Mouse (Mus musculus) heart, embryonic 16.5 days (tissue): Measurements from ENCODE around the gene Pak6. TPM values are rescaled to one million over a fixed set of nuclear protein-coding genes. Genes with fewer than 3 reads are reported as not detected.

Experiments
- ATAC-seq: fragments of 200-750 bp; cut with Nextera tagmentation; replicated peaks from 2 replicates; pipeline ENCODE4 v1.8.0; 2017; ENCODE audit warnings: moderate number of reproducible peaks; ENCODE audit not compliant: insufficient read depth, low FRiP score; ENCODE audit errors: extremely low read depth
- H3K27ac ChIP-seq: fragments of 300-500 bp; sonication (generic); 2 replicates; pipeline ENCODE4 v1.5.1; 2014; ENCODE audit warnings: mild to moderate bottlenecking, low read length, control low read depth, moderate library complexity
- H3K27me3 ChIP-seq: fragments of 300-500 bp; sonication (generic); 2 replicates; pipeline ENCODE4 v1.6.1; 2014; ENCODE audit warnings: low read length, mixed read lengths; ENCODE audit not compliant: control insufficient read depth, insufficient read depth
- H3K36me3 ChIP-seq: fragments of 300-500 bp; sonication (generic); 2 replicates; pipeline ENCODE4 v1.6.1; 2014; ENCODE audit not compliant: control insufficient read depth, insufficient read depth
- H3K4me1 ChIP-seq: fragments of 300-500 bp; sonication (generic); 2 replicates; pipeline ENCODE4 v1.6.1; 2014; ENCODE audit warnings: low read length, mixed read lengths; ENCODE audit not compliant: control insufficient read depth, insufficient read depth
- H3K4me2 ChIP-seq: fragments of 300-500 bp; sonication (generic); 2 replicates; pipeline ENCODE4 v1.6.1; 2014; ENCODE audit warnings: low read depth, mild to moderate bottlenecking, control low read depth, low read length
- H3K4me3 ChIP-seq: fragments of 300-500 bp; sonication (generic); 2 replicates; pipeline ENCODE4 v1.5.1; 2014; ENCODE audit warnings: mild to moderate bottlenecking, control low read depth, low read length
- H3K9ac ChIP-seq: fragments of 300-500 bp; sonication (generic); 2 replicates; pipeline ENCODE4 v1.6.1; 2014; ENCODE audit warnings: low read length, control low read depth
- H3K9me3 ChIP-seq: fragments of 300-500 bp; sonication (generic); replicated peaks from 2 replicates; pipeline ENCODE4 v1.6.1; 2016; ENCODE audit warnings: low read length; ENCODE audit not compliant: control insufficient read depth
- WGBS: fragments of 180-500 bp; shearing (Covaris S2); extraction: QIAGEN DNeasy Blood & Tissue Kit; methylation state at CpG from one replicate; pipeline ENCODE4 v1.1.7; 2014; 5-methylcytosine and 5-hydroxymethylcytosine counted together
- polyA plus RNA-seq: library from polyadenylated mRNA; unstranded; fragments of >200 nt; fragmentation: Nextera tagmentation; extraction: Ambion mirVana; gene quantifications from 2 replicates; pipeline ENCODE4 v1.2.1, GENCODE M21; 2015

Pak6 gene
- polyA plus RNA-seq, 1 experiment from 2014 or later: 9.8 TPM

GRCm38 (mm10) chr2:118659998-118660452 lies 3.1 kb upstream of the Pak6 start:
- peak overlapping the region; percentile 79 for H3K4me2 ChIP-seq
- H3K36me3 ChIP-seq: no peaks in the 10 kb centered on the region
- peak; percentile 52 for ATAC-seq
- H3K9ac ChIP-seq: peak overlapping the region; percentile 72
- whole genome bisulfite sequencing: 1% methylated on average over 4 of the region's 4 CpGs
- H3K9me3 ChIP-seq: no peaks in the 10 kb centered on the region
- peak overlapping the region; percentile 56 for H3K4me3 ChIP-seq
- H3K4me1 ChIP-seq: peaks cover 48% of the 10 kb centered on the region
- peak overlapping the region; percentile 78 for H3K27ac ChIP-seq
- no peaks in the 10 kb centered on the region; the same call in 1 of the 2 replicates for H3K27me3 ChIP-seq

- WGBS: 82% methylated on average over 9 of the region's 9 CpGs
- H3K36me3 ChIP-seq: no peaks in the 10 kb centered on the region
- no peak overlapping the region for H3K9ac ChIP-seq
- no peaks in the 10 kb centered on the region; the same call in 1 of the 2 replicates for H3K27me3 ChIP-seq
- no peaks in the 10 kb centered on the region for H3K9me3 ChIP-seq
- no peak overlapping the region for H3K27ac ChIP-seq
- ATAC-seq: no peak
- H3K4me3 ChIP-seq: no peak overlapping the region
- no peak overlapping the region for H3K4me2 ChIP-seq
- H3K4me1 ChIP-seq: peaks cover 59% of the 10 kb centered on the region
These were observed 1.2 kb upstream of the Pak6 start for GRCm38 (mm10) chr2:118661891-118662290.

GRCm38 (mm10) chr2:118663804-118664766 lies 982 bp downstream of the Pak6 start:
- Histone ChIP-seq H3K9me3 (no peaks in the 10 kb centered on the region), H3K4me1 (peaks cover 60% of the 10 kb centered on the region), H3K9ac (peak overlapping the region; percentile 76), H3K4me2 (peak overlapping the region; percentile 75), H3K27ac (peak overlapping the region; percentile 81), H3K27me3 (no peaks in the 10 kb centered on the region; the same call in 1 of the 2 replicates), H3K4me3 (peak overlapping the region; percentile 62), H3K36me3 (no peaks in the 10 kb centered on the region)
- WGBS: 41% methylated on average over 19 of the region's 19 CpGs
- ATAC-seq: peak; percentile 30; the same call in 1 of the 2 replicates

GRCm38 (mm10) chr2:118664975-118665516 lies 1.9 kb downstream of the Pak6 start:
- Histone ChIP-seq H3K9ac (peak overlapping the region; percentile 76), H3K4me1 (peaks cover 59% of the 10 kb centered on the region), H3K27ac (peak overlapping the region; percentile 30; the same call in 1 of the 2 replicates), H3K36me3 (no peaks in the 10 kb centered on the region), H3K27me3 (no peaks in the 10 kb centered on the region; the same call in 1 of the 2 replicates), H3K4me2 (peak overlapping the region; percentile 75; the same call in 1 of the 2 replicates), H3K9me3 (no peaks in the 10 kb centered on the region), H3K4me3 (0 out of 2 replicates have a peak overlapping the region, but pooled peaks have one; percentile 7)
- 56% methylated on average over 3 of the region's 3 CpGs for WGBS
- ATAC-seq: no peak

GRCm38 (mm10) chr2:118665616-118666015 lies 2.5 kb downstream of the Pak6 start:
- no peaks in the 10 kb centered on the region for H3K36me3 ChIP-seq
- no peak overlapping the region for H3K4me3 ChIP-seq
- H3K9me3 ChIP-seq: no peaks in the 10 kb centered on the region
- peak overlapping the region; percentile 75; the same call in 1 of the 2 replicates for H3K4me2 ChIP-seq
- no peaks in the 10 kb centered on the region; the same call in 1 of the 2 replicates for H3K27me3 ChIP-seq
- no peak overlapping the region for H3K9ac ChIP-seq
- no peak for ATAC-seq
- H3K4me1 ChIP-seq: peaks cover 57% of the 10 kb centered on the region
- no peak overlapping the region for H3K27ac ChIP-seq
- 76% methylated on average over 4 of the region's 4 CpGs for WGBS

- H3K4me2 ChIP-seq: no peak overlapping the region
- H3K27me3 ChIP-seq: no peaks in the 10 kb centered on the region; the same call in 1 of the 2 replicates
- H3K4me1 ChIP-seq: peaks cover 58% of the 10 kb centered on the region
- no peaks in the 10 kb centered on the region for H3K9me3 ChIP-seq
- no peak overlapping the region for H3K9ac ChIP-seq
- no peak overlapping the region for H3K4me3 ChIP-seq
- H3K27ac ChIP-seq: peak overlapping the region; percentile 74
- WGBS: 23% methylated on average over 5 of the region's 5 CpGs
- ATAC-seq: no peak
- H3K36me3 ChIP-seq: no peaks in the 10 kb centered on the region
These were observed 4.1 kb downstream of the Pak6 start for GRCm38 (mm10) chr2:118667181-118667580.

- Histone ChIP-seq H3K9ac (no peak overlapping the region), H3K27ac (peak overlapping the region; percentile 76; the same call in 1 of the 2 replicates), H3K4me1 (peaks cover 46% of the 10 kb centered on the region), H3K4me3 (no peak overlapping the region), H3K36me3 (no peaks in the 10 kb centered on the region), H3K9me3 (no peaks in the 10 kb centered on the region), H3K4me2 (no peak overlapping the region), H3K27me3 (peaks cover 3% of the 10 kb centered on the region)
- 64% methylated on average over 6 of the region's 6 CpGs for WGBS
- no peak for ATAC-seq
These were observed 6.1 kb downstream of the Pak6 start for GRCm38 (mm10) chr2:118669245-118669644.

GRCm38 (mm10) chr2:118669785-118670184 lies 6.7 kb downstream of the Pak6 start:
- Histone ChIP-seq H3K27me3 (peaks cover 7% of the 10 kb centered on the region), H3K4me1 (peaks cover 40% of the 10 kb centered on the region), H3K27ac (peak overlapping the region; percentile 76), H3K36me3 (no peaks in the 10 kb centered on the region), H3K9me3 (no peaks in the 10 kb centered on the region), H3K4me3 (no peak overlapping the region), H3K4me2 (no peak overlapping the region), H3K9ac (0 out of 2 replicates have a peak overlapping the region, but pooled peaks have one; percentile 21)
- ATAC-seq: peak; percentile 67; the same call in 1 of the 2 replicates
- 31% methylated on average over 2 of the region's 2 CpGs for WGBS
